Mouse (Mus musculus) bone marrow, adult 2 months (tissue): Measurements from ENCODE around the gene Matk.

Experiments
- CTCF ChIP-seq: fragments of 200-500 bp; IDR thresholded peaks from 2 replicates; pipeline ENCODE4 v1.5.1; 2011; ENCODE audit warnings: low read length, control low read depth; ENCODE audit not compliant: control insufficient read depth, insufficient read depth
- POLR2A ChIP-seq: fragments of 200-500 bp; IDR thresholded peaks from 2 replicates; pipeline ENCODE4 v1.6.1; 2011; ENCODE audit warnings: low read depth, mild to moderate bottlenecking, control low read depth, low read length, borderline replicate concordance; ENCODE audit not compliant: control insufficient read depth

GRCm38 (mm10) chr10:81303258-81303657, 50.5 kb downstream of the Matk start:
- TF ChIP-seq POLR2A (no peak), CTCF (no peak)
